Mouse (Mus musculus) small intestine, adult 2 months (tissue): ENCODE data around the gene Arrb2.

ENCODE experiments used
- CTCF ChIP-seq: fragments of 200-500 bp; IDR thresholded peaks from 2 replicates; pipeline ENCODE4 v1.5.1; 2012; ENCODE audit warnings: low read depth, mild to moderate bottlenecking, control low read depth, inconsistent platforms, low read length, moderate library complexity, mixed read lengths; ENCODE audit not compliant: insufficient replicate concordance, insufficient read length; ENCODE audit errors: extremely low read depth
- POLR2A ChIP-seq: fragments of 200-500 bp; IDR thresholded peaks from 2 replicates; pipeline ENCODE4 v1.6.1; 2012; ENCODE audit warnings: low read depth, mild to moderate bottlenecking, control low read depth, inconsistent platforms, low read length, moderate library complexity

- TF ChIP-seq CTCF, result no peak
- TF ChIP-seq POLR2A, result no peak
Observed at GRCm38 (mm10) chr11:70384136-70384535, 48.3 kb upstream of the Arrb2 start.
